Mouse (Mus musculus): ENCODE data around the gene Mtmr4.

The Mtmr4 gene

DNA sequence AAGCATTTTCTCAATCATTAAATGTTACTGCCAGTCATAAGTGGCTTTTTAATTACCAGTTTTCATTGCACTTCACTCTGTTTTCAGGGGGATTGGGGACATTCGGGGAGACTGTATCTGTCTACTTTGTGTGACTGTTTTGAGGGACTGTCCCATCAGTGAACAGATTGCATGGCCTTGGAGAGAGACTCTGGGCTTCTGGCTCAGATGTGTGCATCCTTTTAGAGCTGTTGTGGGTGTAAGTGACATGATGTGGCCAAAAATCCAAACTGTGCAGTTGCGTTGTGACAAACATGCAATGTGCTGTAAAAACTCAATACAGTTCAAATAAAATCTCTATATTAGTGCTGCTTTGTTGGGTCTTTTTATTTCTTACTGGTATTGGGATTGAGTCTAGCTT, 24.0 kb downstream of the Mtmr4 start:
- DNase-seq (ENCODE audit: low read depth) = no peak

DNA sequence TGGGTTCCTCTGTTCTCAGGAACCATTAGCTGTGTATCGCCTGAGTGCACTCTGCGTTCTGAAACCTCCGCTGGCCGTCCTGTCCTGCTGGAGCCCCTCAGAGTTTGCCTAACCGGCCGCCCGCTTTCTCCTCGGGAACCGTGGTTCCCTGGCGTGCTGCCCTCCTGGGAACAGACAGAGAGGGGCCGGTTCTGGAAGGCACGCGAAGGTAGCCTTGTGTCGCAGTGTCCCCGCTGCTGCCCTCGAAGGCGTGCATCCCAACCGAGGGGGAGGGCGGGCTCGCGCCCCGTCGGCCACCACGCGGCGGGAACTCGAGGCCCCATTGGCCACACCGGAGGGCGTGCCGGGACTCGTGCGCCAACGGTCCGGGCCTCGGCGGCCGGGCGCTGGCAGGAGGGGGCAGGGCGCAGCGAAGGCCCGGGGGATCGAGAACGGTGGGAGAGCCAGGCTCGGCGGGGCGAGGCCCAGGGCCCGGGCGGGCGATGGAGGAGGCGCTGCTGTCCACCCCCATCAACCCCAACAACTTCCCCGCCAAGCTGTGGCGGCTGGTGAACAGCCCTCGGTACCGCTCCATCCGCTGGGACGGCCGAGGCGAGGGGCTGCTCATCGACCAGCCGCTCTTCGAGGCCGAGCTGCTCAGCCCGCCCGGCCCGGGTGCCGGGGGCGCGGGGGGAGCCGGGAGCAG, 25.0 kb downstream of the Mtmr4 start, which contains the start of gene Hsf5:
Hsf5 (plus strand) TSS at position 375 of the 685 bp plus-strand sequence.
- DNase-seq (ENCODE audit: low read depth) = no peak

DNA sequence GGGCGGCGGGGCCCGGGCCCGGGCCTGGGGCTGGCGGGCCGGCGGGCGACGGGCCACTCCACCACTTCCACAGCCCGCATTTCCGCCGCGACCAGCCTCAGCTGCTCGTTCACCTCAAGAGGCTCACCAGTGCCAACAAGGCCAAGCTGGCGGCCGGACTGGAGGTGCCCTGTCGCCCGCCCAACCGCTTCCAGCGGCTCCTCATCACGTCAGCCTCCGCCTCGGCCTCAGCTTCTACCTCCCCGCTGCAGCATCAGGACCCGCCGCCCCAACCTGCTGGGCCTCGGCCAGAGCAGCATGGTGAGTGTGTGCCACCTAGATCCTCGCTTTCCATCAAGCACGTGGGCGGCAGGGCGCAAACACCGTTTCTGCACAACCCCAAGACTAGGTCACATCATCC, 25.6 kb downstream of the Mtmr4 start:
- DNase-seq (ENCODE audit: low read depth) = no peak

DNA sequence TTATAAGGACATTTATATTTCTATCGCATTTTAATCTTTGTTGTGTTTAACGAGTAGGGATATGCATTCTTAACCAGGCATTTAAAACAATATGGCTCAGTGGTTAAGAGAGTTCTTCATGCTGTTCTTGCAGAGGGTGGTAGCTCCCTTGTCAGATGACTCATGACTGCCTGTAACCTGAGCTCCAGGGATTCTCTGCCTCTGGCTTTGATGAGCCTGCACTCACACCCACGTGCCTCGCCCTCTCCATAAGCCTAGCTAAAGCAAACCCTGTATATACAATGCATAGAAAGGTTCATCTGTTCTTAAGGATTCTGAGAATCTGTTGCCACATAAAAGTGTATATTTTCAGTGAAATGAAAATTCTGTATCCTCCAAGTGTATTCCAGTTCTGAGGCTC, 31.2 kb downstream of the Mtmr4 start:
- DNase-seq (ENCODE audit: low read depth) = peak; percentile 57

DNA sequence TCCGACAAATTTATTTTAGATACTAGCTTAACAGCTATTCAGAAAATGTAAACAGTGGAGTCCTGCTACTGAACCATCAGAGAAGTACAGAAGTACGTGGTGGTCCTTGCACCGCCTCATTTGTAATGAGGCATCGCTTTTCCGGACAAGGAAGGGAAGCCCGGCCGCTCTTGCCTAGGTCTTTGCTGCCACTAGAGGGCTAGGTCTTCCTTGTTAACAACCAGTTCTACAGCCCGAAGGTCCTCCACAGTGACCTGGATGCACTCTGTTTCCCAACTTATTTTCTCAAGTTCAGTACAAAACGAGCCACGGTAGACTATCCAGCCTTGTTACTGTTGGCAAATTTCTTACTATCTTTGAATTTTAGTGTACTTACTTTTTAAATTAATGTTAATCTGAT, 37.9 kb downstream of the Mtmr4 start:
- DNase-seq (ENCODE audit: low read depth) = peak; percentile 41

DNA sequence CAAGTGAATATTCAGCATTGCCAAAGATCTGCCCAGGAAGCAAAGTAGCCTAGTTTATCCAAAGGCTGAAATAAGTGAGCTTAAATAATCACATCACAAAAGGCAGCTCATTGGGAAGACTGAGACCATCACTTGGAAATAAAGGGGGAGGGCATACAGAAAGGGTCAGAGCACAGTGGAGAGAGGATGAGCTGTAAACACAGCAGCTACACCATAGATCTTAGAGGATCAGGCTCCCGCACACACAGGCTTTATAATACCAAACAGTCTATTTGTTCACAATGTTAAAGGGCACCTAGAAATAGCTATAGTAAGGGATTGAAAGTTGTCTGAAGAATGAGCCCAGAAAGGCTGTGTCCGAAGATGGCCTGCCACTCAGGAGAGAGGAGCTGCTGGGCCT, 46.8 kb downstream of the Mtmr4 start:
- DNase-seq (ENCODE audit: low read depth) = no peak

DNA sequence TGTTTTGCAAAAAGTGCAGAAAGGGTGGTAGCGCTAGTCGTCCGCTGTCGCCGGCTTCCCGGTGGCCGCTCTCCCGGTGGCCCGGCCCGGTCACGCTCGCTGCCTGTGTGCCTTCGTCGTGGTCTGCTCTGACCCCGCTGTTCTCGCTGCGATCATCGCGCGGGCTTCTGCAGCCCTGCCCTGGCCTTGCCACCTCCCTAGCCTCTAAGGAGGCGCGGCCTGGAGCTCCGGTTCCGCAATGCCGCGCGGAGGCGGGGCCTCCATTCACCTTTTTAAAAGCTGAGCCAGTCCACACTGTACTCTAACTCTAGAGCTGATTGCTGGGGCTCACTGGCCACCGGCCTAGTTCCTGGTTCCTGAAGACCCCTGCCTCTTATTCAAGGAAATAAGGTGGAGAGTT, 47.2 kb downstream of the Mtmr4 start:
- no peak for DNase-seq (ENCODE audit: low read depth)

DNA sequence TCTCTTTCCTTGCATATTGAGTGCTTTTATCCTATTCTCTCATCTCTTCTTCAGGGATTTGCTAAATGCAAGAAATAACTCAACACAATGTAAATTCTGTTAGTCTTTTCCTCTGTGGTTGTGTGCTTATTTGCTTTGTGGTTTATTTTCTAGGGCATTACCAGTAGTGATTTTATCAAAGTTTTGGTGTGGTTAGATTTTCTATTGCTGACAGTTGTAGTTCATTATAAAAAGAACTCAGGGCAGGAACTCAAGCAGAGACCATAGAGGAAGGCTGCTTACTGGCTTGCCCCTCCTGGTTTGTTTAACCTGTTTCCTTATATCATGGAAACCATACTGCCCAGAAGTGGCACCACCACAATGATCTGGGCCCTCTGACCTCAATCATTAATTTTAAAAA, 50.9 kb downstream of the Mtmr4 start:
- DNase-seq (ENCODE audit: low read depth) = peak; percentile 83

DNA sequence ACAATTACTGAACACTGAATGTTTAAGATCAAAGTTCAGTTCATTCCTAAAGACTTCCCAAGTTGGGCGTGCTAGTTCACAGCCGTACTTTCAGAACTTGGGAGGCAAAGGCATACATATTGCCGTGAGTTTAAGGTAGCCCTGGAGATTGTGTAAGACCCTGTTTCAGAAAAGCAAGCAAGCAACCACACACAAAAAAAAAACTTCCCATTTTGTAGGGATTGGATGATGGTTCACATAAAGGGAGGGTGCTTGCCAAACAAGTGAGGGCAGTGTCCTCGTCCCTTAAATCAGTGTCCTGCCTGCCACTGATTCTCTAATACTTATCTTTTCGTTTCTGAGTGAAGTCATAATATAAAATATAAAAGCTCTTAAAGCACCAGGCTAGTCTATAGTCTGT, 62.7 kb downstream of the Mtmr4 start:
- peak; percentile 39 for DNase-seq (ENCODE audit: low read depth)

DNA sequence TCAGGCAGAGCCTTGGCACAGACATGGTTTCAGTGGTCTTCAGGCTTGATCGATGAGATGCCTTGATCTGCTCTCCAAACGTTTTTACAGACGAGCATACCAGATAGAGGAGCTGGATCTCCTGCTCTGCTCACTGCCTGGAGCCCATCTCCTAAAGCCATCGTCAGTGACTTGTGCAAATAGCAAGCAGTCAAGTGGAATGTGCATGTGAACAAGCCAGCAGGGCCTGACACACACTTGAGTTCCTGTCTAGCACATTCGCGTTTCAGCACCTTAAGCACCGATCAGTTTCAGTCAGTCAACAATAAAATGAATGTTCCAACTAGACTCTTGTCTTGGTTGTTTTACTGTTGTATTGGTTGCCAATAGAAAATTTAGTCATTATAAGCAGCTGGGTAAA, 67.3 kb downstream of the Mtmr4 start:
- no peak for DNase-seq (ENCODE audit: low read depth)

DNA sequence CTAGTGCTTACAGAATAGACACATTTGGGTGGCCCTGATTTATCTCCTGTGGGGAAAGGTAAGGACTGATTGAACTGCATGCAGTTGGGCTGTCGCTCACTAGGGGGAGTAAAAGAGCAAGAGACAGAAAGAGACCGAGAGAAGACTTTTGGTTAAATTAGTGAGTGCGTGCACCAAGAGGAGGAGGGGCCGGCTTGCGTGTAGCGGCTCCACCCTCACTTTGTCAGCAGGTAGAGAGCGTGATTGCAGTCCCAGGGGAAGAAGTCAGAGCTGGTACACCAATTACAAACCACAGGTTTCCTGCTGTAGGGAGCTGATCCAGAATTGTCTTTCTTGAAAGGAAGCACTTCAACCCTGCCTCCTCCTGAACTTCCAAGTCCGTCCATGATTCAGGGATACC, 70.4 kb downstream of the Mtmr4 start, which contains the start of gene Rnf43:
Rnf43 (plus strand) TSS at position 316 of the 400 bp plus-strand sequence.
- peak; percentile 79 for DNase-seq (ENCODE audit: low read depth)

DNA sequence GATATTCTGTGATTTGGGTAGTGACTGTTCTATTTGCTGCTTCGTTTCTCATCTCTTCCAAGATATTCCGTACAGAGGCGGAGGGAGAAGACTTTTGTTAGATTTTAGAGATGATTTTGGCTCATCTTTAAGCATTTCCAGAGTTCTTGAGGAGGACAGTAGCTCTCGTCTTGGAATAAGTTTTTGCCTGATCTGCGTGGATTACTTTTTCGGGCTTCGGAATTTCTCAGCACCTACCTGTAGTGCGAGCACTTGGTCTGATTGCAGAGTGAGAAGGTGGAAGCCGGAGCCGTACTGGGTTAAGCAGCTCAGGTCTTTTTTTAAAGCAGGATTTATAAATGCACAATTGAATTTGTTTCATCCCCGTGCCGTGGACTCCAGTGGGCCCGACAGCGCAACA, 70.9 kb downstream of the Mtmr4 start:
- no peak for DNase-seq (ENCODE audit: low read depth)

DNA sequence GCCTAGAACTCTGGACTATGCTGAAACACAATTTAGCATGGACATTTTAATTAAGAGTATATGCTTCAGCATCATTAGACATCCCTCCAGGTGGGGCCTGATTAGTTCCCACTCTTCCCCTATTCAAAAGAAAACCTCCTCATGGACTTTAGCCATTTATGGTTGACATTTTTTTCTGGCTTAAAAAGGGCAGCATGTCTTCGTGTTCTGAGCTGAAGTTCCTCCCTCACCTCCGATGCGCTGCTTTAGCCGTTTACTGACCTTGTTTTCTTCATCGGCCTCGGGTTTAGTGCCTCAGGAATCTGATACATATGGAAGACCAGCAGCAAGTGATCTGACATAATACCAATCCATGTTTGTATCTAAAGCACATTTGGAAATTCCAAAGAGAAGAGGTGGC, 72.0 kb downstream of the Mtmr4 start:
- DNase-seq (ENCODE audit: low read depth) = no peak

DNA sequence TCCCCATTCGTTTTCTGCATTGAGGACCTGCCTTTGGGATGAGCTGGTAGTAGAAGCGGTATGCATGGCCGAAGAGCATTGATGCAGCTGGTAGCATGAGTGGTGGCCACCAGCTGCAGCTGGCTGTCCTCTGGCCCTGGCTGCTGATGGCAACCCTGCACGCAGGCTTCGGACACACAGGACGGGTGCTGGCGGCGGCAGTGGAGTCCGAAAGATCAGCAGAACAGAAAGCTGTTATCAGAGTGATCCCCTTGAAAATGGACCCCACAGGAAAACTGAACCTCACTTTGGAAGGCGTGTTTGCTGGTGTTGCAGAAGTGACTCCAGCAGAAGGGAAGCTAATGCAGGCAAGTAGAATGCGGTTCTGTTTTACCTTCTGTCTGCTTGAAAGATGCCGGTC, 72.6 kb downstream of the Mtmr4 start:
- DNase-seq (ENCODE audit: low read depth) = no peak

DNA sequence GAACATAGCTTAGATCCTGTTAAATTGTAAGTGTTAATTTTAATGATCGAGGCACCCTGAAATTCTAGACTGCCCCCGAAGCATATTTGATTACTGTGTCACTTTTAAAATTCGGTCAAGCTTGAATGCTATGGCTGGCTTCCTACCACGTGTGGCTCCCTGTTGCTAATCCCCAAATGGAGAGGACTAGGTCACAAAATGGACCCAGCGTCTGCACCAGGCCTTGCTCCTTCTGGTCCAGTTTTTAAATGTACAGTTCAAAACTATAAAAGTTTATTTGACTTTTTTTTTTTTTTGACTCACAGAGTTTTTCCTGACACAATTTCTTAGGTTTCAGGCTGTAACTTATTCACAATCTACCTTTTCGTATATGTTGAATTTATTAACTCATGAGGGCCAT, 73.3 kb downstream of the Mtmr4 start:
- no peak for DNase-seq (ENCODE audit: low read depth)

DNA sequence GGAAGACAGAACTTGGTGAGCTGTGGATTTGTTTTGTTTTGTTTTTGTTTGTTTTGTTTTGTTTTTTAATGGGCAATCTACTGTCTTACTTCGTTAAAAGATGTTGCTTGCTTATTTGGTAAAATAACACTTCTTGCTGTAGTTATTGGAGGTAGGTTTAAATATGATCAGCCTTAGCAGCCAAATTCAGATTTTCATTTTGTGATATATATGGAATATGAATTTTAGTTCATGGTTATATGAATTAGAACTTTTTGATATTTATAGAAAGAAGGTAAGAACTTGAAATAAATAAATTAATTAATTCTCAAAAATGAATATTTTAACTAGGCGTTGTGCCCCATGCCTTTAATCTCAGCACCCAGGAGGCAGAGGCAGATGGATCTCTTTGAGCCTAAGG, 73.7 kb downstream of the Mtmr4 start:
- no peak for DNase-seq (ENCODE audit: low read depth)

Measured in 416B (cell line).